Mouse (Mus musculus) activated CD4-positive, CD25-positive, alpha-beta regulatory T cell, adult 4 months (primary cell): Measurements from ENCODE around the gene Nfil3. TPM values are rescaled to one million over a fixed set of nuclear protein-coding genes. Genes with fewer than 3 reads are reported as not detected.

ENCODE experiments used
- ATAC-seq: one replicate; pipeline ENCODE4 v1.8.0; 2017
- polyA plus RNA-seq, 2 experiments: library from polyadenylated mRNA; unstranded; fragments of 100-300 nt; shearing (Covaris generic); gene quantifications; one replicate each; pipeline ENCODE4 v1.2.1; 2017

Gene Nfil3
- 1 to 10 TPM; 3.7 to 4.2 TPM for polyA plus RNA-seq

- ATAC-seq = peak; percentile 44
Measured at GRCm38 (mm10) chr13:52980951-52981421, at the start of gene Nfil3. TSS of gene Nfil3 (minus strand) at chr13:52981073.

DNA sequence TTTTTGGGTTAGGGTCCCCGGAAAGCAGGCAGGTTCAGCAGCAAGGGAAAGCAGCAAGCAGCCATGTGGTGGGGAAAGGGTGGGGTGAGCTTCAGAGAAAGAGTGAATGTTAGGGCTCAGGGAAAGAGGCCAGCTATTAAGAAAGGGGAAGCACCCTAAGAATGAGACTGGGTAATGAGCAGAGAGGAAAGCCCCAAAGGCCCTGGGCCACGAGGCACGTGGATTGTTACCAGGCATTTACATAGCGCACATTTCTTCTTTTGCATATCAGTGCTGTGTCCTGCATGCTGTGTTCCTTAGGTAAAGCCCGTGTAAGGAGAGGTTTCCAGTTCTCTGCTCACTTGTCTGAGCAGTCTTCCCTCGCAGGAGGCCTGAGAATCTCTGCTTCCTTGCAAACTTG is 43.4 kb upstream of the Nfil3 start:
- peak; percentile 88 for ATAC-seq

- ATAC-seq = no peak
Measured at GRCm38 (mm10) chr13:53020282-53020681, 39.4 kb upstream of the Nfil3 start.

DNA sequence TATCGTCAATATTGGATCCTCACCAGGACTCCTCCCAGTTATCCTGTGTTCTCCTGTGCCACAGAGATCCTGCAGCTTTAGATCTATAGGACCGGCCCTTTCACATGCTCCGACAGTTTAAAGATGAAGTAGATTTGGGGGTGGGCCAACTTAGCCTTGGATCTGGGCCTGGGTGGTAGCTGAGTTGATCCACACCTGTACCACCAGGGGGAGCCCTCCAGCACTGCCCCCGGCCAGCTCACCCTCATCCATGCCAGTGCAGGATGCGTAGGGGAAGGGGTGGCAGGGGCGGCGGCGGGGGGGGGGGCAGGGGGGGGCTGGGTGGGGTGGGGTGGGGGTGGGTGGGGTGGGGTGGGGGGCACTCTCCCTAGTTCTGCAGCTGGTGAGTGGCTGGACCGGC is 38.7 kb upstream of the Nfil3 start:
- ATAC-seq = no peak

GRCm38 (mm10) chr13:53018976-53019375 is 38.1 kb upstream of the Nfil3 start:
- ATAC-seq = no peak

DNA sequence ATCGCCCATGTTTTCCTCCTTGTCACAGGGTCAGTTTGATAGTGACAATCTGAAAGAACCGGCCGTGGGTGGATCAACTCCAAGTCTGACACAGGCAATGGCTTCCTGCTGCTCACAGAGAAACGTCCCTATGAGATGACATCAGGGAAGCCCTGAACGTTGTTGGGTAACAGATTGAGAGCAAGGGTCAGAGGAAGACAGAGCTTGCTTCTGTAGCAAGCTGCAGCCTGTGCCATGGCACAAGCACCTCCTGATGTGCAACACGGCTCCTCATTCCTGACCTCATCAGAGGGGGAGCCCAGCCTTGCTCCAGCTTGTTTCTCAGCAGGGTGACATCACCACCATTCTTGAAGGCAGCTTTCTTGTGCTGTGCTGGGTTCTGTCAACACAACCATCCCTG is 37.1 kb upstream of the Nfil3 start:
- no peak for ATAC-seq

- ATAC-seq = no peak
Measured at GRCm38 (mm10) chr13:53017117-53017516, 36.2 kb upstream of the Nfil3 start.

GRCm38 (mm10) chr13:53011426-53011825 is 30.6 kb upstream of the Nfil3 start:
- ATAC-seq = no peak

DNA sequence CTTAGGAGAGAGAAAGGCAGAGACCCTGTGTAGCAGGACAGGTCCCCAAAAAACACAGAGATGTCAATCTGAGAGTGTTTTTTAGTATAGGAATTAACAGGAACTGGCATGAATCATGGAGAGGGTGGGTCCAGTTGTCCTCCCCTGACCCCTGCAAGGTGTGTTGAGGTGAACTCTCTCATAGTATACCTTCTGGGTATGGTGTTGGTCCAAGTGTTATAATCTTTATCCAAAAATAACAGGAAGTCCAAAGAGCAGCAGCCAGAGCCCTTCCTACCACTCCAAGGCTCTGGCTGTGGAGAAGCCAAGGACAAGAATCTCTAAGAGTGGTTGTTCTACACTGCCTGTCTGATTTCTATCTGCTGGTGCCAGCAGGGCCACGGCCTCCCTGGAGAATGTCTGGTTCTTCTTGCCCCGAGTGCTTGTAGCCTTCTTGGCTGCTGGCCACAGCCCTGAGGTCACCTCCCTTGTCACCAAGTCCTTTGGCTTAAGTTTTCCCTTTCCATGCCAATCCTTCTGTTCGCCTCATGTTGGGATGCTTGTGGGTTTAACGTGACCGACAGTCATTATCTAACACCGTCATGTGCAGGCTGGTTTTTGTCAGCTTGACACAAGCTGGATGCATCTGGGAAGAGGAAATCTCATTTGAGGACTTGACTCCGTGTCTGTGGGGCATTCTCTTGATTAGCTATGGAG is 27.8 kb upstream of the Nfil3 start:
- ATAC-seq = no peak

DNA sequence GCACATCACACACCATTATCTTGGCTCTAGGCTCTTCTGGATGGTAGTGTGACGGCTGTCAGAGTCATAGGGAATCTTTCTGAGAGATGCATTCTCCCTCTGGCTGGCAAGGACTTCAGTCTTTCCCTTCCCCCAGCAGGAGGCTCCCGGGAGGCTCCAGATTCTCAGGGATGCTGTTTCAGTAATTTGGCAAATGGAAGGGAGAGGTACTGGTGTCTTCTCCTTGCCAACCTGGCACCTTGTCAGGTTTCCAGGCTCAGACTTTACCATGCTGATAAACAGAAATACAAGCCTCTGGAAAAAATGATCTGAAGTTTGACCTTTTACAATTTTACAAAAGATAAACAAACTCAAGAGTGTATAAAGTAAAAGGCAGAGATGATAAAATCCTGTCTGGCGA is 26.9 kb upstream of the Nfil3 start:
- no peak for ATAC-seq

DNA sequence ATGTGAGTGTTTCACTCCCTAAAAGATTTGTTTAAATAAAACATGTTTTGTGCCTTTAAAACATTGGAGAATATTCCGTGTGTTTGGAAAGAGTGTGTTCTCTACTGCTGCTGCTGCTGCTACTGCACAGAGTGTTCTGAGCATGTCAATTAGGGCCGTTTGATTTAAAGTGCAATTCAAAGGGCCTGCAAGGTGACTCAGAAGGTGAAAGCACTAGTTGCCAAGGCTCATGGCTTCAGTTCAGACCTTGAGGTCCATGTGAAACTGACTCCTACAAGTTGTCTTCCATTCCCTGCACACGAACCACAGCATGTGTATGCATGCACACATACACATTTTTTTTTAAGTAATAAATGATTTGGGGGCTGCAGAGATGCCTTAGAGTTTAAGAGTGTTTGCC is 22.4 kb upstream of the Nfil3 start:
- no peak for ATAC-seq

DNA sequence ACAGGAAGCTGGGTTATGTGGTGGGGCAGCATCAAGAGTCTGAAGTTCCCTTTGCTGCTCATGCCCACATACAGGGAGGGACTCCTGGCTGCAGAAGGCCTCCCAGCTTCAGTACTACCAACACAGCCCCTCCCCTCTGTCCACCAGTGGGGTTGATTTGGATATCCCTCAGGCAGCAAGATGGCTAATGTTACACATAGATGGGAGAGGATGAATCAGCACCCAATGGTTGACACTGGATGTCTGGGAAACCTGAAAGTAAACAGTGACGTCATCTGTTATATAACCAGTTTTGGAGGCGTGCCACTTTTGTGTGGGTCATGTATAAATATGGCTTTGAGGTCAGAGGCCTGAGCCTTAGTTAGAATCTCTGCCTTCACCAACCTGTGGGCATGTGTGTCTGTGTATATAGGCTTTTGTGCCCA is 20.6 kb upstream of the Nfil3 start:
- ATAC-seq = peak; percentile 21

DNA sequence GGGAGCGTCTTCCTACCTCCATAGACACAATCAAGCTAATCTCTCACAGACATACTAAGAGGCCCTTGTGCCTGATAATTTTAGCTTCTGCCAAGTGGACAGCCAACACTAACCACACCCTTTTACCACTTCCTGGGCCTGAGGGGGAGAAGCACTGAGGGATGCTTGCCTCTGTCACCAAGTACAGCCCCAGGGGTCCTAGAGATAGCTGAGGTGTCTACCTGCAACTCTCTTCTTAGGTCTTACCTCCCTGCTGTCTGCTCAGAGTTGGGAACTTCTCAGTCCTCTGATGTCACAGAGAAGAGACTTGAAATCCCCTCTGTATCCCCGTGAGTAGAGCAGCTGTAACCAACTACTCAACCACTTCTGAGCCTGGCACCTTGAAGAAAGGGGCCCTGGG is 19.6 kb upstream of the Nfil3 start:
- no peak for ATAC-seq

- ATAC-seq = peak; percentile 94
Measured at GRCm38 (mm10) chr13:52998541-52998940, 17.7 kb upstream of the Nfil3 start.

GRCm38 (mm10) chr13:52997806-52998205 is 16.9 kb upstream of the Nfil3 start:
- ATAC-seq = no peak

- no peak for ATAC-seq
Measured at GRCm38 (mm10) chr13:52996201-52996600, 15.3 kb upstream of the Nfil3 start.

DNA sequence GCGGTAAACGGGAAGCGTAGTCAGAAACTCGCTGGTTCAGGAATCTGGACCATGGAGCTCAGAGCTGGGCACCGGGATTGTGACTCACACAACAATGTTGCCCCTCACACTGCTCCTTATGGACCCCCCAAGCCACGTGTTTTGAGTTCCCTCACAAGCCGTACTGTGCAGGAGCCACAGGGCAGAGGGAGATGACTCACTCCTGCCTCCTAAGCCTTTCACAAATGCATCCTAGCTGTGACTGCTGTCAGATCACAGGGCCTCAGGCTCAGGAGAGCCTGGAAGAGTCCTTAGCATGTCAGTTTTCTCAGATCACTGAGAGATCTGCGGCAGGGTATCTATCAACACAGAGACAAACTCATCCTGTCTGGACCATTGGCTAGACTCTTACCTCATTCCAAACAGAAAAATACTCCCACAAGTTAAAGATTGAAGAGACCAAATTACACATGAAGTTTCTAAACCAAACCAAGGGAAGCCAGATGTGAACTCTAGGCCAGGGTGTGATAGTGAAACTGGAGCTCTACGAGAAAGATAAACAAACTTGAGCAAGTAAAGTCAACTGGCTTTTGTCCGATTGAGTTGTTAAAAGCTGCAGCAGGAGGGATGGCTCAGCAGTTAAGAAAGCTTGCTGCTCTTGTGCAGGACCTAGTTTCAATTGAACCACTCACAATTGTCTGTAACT is 13.5 kb upstream of the Nfil3 start:
- no peak for ATAC-seq

GRCm38 (mm10) chr13:52990139-52990538 is 9.3 kb upstream of the Nfil3 start:
- ATAC-seq = no peak

DNA sequence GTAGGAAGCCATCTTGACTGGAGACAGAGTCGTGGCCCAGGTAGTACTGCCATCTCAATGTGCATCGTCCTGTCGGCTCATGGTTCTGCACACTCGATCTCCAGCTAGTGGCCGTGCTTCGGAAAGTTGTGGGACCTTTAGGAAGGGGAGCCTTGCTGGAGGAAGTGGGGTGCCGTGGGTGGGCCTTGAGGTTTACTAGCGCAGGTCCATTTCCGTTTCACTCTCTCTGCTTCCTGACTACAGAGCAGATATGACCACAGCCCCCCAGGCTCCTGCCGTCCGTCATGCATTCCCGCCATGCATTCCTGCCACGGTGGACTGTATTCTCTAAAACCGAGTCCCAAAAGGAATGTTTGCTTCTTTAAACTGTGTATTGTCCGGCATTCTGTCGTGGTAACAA is 8.1 kb upstream of the Nfil3 start:
- no peak for ATAC-seq

- no peak for ATAC-seq
Measured at GRCm38 (mm10) chr13:52987880-52988279, 7.0 kb upstream of the Nfil3 start.

- ATAC-seq = no peak
Measured at GRCm38 (mm10) chr13:52986215-52986780, 5.4 kb upstream of the Nfil3 start.

DNA sequence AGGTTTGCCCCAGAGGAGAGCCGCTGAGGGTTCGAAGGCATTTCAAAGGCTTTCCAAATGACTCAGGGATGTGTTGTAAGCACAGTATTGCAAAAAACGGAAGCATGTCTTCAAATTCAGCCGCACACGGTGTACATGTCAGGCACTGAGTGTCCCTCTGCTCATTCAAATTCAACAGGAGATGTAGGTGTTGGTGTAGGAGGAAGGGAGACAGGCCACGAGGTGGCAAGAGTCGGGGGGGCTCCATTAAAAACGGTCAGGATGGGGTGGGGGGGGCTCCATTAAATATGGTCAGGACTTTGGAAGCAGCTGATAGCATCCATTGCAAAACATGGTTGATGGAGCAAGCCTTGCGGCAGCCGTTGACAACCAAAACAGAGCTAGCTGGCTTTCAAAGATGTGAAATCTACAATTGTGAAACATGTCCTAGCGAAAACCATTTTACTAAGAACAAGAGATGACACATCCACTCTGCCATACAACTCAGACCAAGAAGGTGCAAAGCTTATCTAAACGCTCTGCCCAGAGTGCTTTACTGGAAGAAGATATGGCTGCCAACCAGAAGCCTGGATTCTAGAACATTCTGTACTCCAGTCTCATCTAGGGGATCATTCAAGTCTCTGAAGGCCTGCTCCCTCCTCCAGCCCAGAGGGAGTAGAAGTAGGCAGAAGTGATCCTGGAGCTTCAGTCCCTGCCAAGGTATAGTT is 4.8 kb upstream of the Nfil3 start:
- no peak for ATAC-seq

GRCm38 (mm10) chr13:52982703-52983102 is 1.8 kb upstream of the Nfil3 start:
- ATAC-seq = peak; percentile 25
